Mouse (Mus musculus) cerebellum, postnatal 4 days (tissue): ENCODE measurements around the gene Snrnp25.
"Not testable (repeated sequence)": the region's sequence is repeated elsewhere in the genome, so short reads cannot be mapped to it uniquely, and the experiment has no call there.

Experiments used
- DNase-seq, 2 experiments: peaks; one replicate each; pipeline ENCODE4 v3.0.0; 2022; ENCODE audit warnings: low spot score in 2 of 2, mixed read lengths in 1 of 2

Snrnp25 gene

GRCm38 (mm10) chr11:32194626-32195025 lies 10.6 kb upstream of the Snrnp25 start:
- no peak for DNase-seq

GRCm38 (mm10) chr11:32195867-32196540 lies 9.2 kb upstream of the Snrnp25 start:
- no peak for DNase-seq

GRCm38 (mm10) chr11:32196727-32197126 lies 8.5 kb upstream of the Snrnp25 start:
- no peak for DNase-seq

GRCm38 (mm10) chr11:32197766-32198165 lies 7.4 kb upstream of the Snrnp25 start:
- no peak for DNase-seq

- DNase-seq, result no peak
Measured at GRCm38 (mm10) chr11:32198256-32198955, 6.8 kb upstream of the Snrnp25 start.

- no peak for DNase-seq
Measured at GRCm38 (mm10) chr11:32199230-32199629, 6.0 kb upstream of the Snrnp25 start.

- DNase-seq, result no peak
Measured at GRCm38 (mm10) chr11:32200075-32200601, 5.1 kb upstream of the Snrnp25 start, which contains the start of gene Il9r. Il9r (minus strand) TSS chr11:32200279.

GRCm38 (mm10) chr11:32200992-32201391 lies 4.2 kb upstream of the Snrnp25 start:
- DNase-seq, result not testable (repeated sequence)

- DNase-seq, result no peak
Measured at GRCm38 (mm10) chr11:32201922-32202685, 3.1 kb upstream of the Snrnp25 start.

GRCm38 (mm10) chr11:32210623-32211022 lies 5.4 kb downstream of the Snrnp25 start:
- DNase-seq, result no peak

GRCm38 (mm10) chr11:32215372-32216162 lies 10.4 kb downstream of the Snrnp25 start:
- no peak for DNase-seq

GRCm38 (mm10) chr11:32216851-32217250 lies 11.6 kb downstream of the Snrnp25 start:
- DNase-seq, result peak; percentile 56 to 75

GRCm38 (mm10) chr11:32218501-32219050 lies 13.4 kb downstream of the Snrnp25 start:
- DNase-seq, result no peak

GRCm38 (mm10) chr11:32219287-32219686 lies 14.1 kb downstream of the Snrnp25 start:
- DNase-seq, result no peak

- DNase-seq, result no peak
Measured at GRCm38 (mm10) chr11:32220607-32221224, 15.5 kb downstream of the Snrnp25 start.

- no peak for DNase-seq
Measured at GRCm38 (mm10) chr11:32221225-32221950, 16.2 kb downstream of the Snrnp25 start.

- no peak for DNase-seq
Measured at GRCm38 (mm10) chr11:32221951-32222409, 16.8 kb downstream of the Snrnp25 start, which contains the start of gene Rhbdf1. Rhbdf1 (minus strand) TSS chr11:32222300.

- no peak for DNase-seq
Measured at GRCm38 (mm10) chr11:32222570-32223194, 17.5 kb downstream of the Snrnp25 start.

- DNase-seq, result no peak
Measured at GRCm38 (mm10) chr11:32223297-32223967, 18.2 kb downstream of the Snrnp25 start.
